Mouse (Mus musculus): Measurements from ENCODE around the gene Actr8.

GRCm38 (mm10) chr14:29986096-29986495 lies 8.0 kb downstream of the Actr8 start:
- TF ChIP-seq CTCF (IDR thresholded peaks at IDR 0.05) (no peak), POLR2A (IDR thresholded peaks at IDR 0.05; ENCODE audit: insufficient read depth, low read depth, low read length) (no peak), EP300 (IDR thresholded peaks at IDR 0.05; ENCODE audit: insufficient read depth, low read depth, low read length) (no peak)

Data from heart, adult 2 months (tissue).